Mouse (Mus musculus): ENCODE measurements at regions not wholly inside any gene's neighbourhood (a gene's known extent, or its start where the extent isn't known, plus 50 kb on each side); places are given as distances from the start of the nearest gene placed in this dataset.

DNA sequence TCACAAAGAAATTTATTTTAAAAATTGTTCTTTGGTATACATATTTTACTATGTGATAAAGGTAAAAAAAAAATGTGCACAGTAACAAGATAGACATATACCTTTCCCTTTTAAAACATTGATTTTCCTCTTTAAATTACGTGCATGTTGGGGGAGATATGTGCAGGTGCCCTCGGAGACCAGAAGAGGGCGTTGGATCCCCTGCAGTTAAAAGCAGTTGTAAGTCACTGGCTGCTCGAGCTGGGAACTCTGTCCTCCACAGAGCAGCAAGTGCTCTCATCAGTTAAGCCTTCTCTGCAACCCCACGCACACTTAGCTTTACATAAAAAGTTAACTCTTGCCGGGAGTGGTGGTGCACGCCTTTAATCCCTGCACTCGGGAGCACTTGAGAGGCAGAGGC is 172.3 kb upstream of the Foxn2 start:
- TF ChIP-seq POLR2A (IDR thresholded peaks at IDR 0.05; ENCODE audit: low read depth, low read length): no peak
- TF ChIP-seq CTCF (IDR thresholded peaks at IDR 0.05; ENCODE audit: extremely low read depth, insufficient read length, insufficient replicate concordance, low read depth, low read length): no peak

All from small intestine, adult 2 months (tissue).